Mouse (Mus musculus) right cerebral cortex, postnatal 25 days (tissue): ENCODE results near the gene F2r.

Experiments used
- DNase-seq: peaks from one replicate; pipeline ENCODE4 v3.0.0; 2022

F2r gene

DNA sequence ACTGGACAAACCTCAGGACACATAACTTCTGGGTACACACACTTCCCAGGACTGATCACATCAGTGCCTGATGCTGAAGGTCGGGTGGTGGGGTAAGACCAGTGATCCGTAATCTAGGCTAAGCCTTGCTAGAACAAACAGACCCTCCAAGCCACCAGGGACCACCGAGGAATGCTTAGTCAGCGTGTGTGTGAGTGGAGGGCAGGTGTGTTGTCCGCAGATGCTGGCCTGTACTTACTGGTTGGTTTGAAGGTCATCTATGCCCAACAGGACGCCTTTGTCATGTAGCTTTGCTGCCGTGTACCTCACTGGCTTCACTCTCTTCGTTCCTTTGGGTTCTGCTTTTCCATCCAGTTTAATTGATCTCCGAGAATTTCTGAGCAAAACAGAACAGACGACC, 11.5 kb upstream of the F2r start:
- DNase-seq, result no peak

DNA sequence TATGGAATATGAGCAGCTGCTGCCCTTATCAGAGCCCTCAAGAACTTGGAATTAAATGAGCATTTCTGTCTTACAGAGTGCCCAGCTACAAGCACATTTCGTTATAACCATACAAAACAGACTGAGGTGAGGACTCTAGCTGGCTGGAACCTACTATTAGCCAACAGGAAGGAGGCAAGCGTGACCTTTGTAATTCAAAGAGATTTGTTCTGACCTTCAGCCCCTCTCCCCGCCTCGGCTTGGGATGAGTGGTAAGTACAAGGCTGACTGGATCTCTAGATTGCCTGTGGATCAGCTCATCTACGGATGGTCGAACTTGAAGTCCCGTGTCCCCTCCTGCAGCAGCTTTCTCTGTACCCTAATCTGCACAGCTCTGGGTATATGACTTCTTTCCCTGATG, 8.4 kb upstream of the F2r start:
- DNase-seq, result no peak

DNA sequence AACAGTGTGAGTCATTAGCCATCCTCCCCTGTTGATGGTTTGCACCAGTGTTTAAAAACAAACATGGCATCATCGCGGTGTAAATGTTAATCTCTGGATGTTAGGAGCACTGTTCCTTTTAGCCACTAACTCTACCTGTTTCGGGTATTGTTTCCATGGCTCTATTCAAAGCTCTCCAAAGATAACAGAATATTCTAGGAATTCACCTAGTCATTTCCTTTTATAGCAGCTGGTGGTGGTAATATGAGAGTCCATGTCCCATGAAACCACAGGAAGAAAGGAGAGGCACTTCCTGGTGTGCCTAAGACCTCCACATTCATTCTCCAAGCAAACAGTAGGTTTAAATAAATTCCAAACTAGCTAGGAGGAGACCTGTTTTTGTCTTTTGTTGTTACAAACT, 4.8 kb upstream of the F2r start:
- no peak for DNase-seq

- no peak for DNase-seq
These were observed 3.3 kb upstream of the F2r start for GRCm38 (mm10) chr13:95621563-95621962.

- DNase-seq, result no peak
These were observed 572 bp upstream of the F2r start for GRCm38 (mm10) chr13:95618859-95619258.

DNA sequence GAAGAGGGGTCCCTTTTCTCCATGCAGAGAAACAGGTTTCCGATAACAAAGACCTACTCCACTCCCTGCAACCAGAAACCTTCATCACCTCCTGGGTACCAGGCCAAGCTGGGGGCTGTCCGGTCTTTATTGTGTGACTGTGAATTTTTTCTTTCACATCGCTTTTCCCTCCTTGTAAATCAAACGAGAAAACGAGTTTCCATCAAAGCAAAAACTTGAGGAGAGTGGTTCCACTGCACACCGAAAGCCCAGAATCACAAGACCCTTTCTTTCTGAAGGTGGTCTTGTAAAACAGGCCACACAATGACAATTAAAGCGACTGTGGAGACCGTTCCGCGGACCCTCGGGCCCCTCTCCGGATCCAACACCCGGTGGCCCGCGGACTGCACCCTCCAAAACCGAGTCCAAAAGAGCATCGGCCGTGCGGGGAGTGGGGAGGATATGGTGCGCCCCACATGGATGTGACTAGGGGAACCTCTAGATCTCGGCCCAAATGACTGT, 566 bp downstream of the F2r start:
- DNase-seq, result no peak

DNA sequence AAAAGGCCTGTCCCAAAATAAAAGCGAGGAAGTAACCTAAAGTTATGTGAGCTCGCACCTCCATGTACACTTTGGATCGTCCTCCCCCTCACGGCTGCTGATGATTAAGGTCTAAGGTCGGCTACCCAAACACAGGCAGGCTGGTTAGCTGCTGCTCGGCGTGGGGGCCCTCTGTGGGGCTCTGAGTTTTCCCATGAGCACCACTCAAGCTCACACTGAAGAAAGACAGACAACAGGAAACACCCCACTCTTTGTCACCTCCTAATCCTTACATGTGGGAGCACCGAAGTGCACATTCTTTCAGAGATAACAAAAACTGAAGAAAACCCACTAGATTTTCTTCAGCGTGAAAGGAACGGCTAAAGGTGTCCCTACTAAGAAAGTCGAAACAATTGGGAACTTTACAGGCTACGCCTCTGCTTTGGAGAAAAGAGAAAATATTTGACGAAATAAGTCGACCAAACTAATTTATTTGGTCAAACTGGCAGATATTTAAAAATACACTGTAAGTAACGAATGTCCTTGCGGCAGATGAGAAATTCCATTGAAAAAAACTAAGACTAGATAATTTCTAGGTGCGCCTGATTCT, 1.1 kb downstream of the F2r start:
- no peak for DNase-seq

GRCm38 (mm10) chr13:95616512-95616911, 1.8 kb downstream of the F2r start:
- DNase-seq, result no peak

- DNase-seq, result no peak
These were observed 3.5 kb downstream of the F2r start for GRCm38 (mm10) chr13:95614757-95615156.

DNA sequence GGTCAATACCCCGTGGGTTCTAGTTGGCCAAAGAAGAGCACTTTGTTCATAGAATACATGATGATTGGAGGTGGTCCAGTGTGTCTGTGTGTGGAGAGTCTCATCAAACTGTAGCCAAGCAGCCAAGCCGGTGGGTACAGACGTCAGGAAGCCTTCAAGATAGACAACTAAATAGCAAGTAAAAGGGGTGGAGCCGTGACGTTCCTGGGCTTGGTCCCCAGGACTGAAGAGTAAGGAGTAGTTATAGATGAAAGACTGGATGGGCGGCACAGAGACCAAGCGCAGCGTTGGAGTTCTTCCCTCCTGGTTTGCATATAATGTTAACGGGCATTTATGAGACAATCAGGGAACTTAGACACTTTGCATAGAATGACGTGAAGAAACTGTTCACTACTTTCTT, 6.0 kb downstream of the F2r start:
- DNase-seq, result no peak

DNA sequence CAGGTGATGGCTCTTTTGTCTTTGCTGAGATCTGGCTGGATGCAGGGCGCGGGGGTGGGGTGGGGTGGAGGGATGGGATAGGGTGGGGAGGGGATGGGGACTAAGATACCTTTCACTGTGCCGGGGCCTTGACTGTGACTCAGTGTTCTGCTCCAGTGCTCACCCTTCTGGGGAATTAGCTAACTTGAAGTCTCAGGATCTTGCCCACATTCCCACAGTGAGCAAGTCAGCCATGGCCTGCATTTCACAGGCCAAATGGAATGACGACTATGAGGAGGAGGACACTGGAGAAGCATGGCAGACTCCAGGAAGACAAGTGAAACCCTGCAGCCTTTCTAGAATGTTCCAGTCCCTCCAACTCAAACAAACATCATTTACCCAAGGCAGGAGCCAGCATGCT, 6.5 kb downstream of the F2r start:
- no peak for DNase-seq

GRCm38 (mm10) chr13:95610786-95611562, 7.3 kb downstream of the F2r start:
- DNase-seq, result no peak

- no peak for DNase-seq
These were observed 9.2 kb downstream of the F2r start for GRCm38 (mm10) chr13:95609088-95609420.

DNA sequence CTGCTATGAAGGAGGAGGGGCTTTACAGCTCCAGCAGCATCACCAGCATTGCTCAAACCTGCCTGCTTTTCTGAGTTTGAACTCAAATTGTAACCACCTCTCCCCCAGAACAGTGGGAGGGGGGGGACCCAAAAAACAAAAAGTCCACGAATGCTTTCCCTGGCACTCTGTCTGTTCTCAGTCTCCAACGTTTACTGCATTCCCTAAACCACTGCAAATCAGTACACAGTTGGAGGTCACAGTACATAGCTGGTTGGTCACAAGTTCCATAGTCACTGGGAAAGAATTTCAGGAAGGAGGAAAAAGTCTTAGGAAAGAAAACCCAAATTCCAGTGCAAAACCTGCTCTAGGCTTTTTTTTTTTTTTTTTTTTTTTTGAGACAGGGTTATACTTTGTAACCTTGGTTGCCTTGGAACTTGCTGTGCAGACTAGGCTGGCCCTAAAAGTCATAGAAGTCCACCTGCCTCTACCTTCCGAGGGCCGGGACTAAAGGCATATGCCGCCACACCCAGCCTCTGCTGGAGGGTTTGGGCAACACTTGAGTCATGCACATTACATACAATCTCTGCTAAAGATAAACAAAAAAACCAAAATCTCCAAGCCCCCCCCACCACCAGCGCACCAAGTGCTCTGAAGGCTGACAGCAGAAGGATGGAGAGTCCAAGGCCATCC, 9.7 kb downstream of the F2r start:
- no peak for DNase-seq

GRCm38 (mm10) chr13:95607019-95607418, 11.3 kb downstream of the F2r start:
- DNase-seq, result no peak

DNA sequence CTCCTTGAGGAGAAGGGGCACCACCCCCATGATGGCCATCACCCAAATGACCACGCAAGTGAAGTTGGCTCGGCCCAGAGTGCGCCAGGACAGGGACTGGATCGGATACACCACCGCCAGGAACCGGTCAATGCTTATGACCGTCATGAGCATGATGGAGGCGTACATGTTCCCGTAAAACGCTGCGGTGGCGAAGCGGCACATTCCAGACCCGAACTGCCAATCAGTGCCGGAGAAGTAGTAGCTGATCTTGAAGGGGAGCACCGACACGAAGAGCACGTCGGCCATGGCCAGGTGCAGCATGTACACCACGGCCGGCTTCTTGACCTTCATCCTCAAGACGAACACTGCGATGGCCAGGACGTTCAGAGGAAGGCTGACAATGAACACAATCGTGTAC, 14.0 kb downstream of the F2r start:
- no peak for DNase-seq

DNA sequence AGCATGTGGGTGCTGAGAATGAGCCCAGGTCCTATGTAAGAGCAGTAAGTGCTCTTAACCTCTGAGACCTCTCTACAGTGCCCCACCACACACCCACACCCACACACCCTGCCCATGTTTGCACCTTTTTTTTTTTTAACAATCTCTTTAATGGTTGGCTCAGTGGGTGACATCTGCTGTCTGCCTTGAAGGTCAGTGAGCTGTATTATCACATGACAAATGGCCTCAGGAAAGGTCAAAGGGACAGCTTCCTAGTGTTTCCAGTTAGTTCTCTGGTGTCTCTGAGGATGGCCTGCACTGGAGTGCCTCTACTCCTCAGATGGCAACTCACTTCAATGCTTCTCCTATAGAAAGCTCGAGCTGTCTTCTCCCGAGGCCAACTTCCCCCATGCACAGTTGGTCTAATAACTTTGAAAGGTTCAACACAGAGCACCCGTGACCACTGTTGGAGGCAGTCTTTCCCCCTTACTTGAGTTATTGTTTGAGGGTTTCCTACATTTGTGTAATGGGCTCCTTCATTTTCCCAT, 18.4 kb downstream of the F2r start:
- no peak for DNase-seq

- DNase-seq, result no peak
These were observed 19.9 kb downstream of the F2r start for GRCm38 (mm10) chr13:95598232-95598920.

DNA sequence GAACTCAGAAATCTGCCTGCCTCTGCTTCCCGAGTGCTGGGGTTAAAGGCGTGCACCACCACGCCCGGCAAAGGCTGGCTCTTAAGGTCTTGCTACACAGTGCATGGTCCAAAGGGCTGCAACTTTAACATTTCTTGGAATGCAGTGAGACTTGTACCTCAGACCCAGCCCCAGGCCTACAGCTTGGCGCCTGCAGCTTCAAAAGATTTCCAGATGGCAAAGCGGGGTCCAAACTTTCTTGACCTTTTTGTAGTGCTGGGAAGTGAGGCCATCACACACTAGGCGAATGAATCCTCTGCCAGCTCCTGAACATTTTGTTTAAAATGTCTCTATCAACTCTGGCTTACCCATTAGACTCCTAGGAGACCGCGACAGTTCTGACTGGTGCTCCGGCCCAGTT, 20.7 kb downstream of the F2r start:
- no peak for DNase-seq

GRCm38 (mm10) chr13:95596689-95597088, 21.6 kb downstream of the F2r start:
- no peak for DNase-seq

GRCm38 (mm10) chr13:95595921-95596320, 22.4 kb downstream of the F2r start:
- DNase-seq, result no peak

DNA sequence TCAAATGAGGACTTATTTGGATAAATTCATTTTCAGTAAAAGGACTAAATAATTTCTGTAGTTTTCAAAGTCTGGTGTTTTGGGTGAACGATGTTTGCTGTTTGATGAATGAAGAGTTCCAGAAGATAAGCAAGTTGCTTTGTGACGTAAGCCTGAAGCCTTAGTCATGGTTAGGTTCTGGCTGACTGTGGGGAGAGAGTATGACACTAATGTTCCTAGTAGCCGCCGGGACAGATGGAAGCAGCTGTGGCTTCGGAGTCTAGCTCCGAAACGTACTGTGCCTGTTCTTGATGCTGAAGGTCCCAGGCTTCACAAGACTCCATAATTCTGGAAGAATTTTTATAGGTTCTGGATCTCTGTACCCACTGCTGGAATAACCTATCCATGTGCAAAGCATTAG, 22.9 kb downstream of the F2r start:
- DNase-seq, result no peak

GRCm38 (mm10) chr13:95592860-95593259, 25.4 kb downstream of the F2r start:
- no peak for DNase-seq
